Mouse (Mus musculus) kidney, adult 2 months (tissue): ENCODE measurements around the gene Cyp2t4.

Source experiments
- CTCF ChIP-seq: fragments of 200-500 bp; conservative IDR thresholded peaks from 2 replicates; pipeline ENCODE4 v1.5.1; 2011; ENCODE audit warnings: low read depth, mild to moderate bottlenecking, control low read depth, low read length, moderate library complexity, mixed read lengths; ENCODE audit not compliant: insufficient read depth, insufficient read length
- POLR2A ChIP-seq: fragments of 200-500 bp; IDR thresholded peaks from one replicate; pipeline ENCODE4 v1.6.1; 2011; ENCODE audit warnings: low read depth, low read length, control low read depth

DNA sequence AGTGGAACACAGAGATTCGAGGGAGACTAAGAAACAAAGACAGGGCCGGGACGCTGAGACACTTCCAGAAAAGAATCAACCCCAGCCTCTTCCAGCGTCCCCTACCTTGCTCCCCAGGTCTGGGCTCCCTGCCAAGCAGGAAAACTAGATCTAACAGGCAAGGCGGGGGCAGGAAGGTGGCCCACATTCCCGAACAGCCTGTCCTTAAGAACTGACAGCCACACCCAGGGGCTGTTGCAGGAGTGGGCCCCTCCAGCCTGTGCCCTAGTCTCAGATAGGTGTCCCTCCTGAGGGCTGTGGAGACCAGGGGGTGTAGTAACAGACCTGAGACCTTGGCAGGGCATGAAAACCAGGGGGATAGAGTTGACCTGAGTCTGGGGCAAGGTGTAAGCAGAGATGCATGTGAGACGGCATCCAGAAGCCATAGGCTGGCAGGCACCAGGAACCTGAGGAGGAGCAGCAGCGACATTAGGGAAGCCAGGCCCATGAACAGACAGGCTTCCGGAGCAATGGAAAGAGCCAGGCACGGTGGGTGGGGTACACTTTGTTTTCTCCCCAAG, at the start of gene Cyp2t4:
- TF ChIP-seq POLR2A = no peak
- no peak for TF ChIP-seq CTCF
